Mouse (Mus musculus): ENCODE measurements at regions not wholly inside any gene's neighbourhood (a gene's known extent, or its start where the extent isn't known, plus 50 kb on each side); places are given as distances from the start of the nearest gene placed in this dataset.
A peak's percentile ranks its signal among the peaks of the same experiment; 100 is the strongest.

DNA sequence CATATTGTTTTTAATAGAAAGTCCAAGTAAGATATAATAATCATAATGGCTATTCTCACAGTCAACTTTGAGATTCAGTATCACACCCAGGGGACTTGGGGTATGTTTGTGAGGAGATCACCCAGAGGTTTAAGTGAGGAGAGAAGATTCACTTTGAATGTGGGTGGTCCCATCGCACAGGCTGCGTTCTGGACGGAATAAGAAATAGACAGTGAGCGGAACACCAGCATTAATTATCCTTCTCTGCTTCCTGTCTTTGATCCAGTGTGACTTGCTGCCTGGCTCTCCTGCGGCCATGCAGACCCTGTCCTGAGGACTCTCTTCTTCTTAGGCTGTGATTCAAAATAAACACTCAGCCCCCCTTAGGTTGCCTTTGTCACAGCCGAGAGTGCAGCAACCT lies 60.6 kb upstream of the Kras start:
- no peak for DNase-seq

DNA sequence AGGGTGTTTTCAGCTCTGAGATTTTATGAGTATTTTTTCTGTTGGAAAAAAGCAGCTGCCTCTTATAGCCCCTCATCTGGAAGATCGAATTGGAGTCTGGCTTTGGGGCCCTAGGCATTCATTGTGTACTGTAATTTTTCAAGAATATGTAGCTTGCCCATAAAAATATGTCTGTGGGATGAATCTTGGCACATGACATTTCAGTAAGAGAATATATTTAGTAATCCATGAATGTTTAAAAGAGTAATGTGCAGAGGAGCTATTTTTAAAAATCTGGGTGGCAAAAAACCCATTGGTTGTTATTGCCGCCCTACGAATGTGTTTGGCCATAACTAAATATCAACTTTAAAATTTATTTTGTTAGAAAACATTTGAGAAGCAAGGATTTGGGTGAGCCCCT lies 59.0 kb upstream of the Kras start:
- no peak for DNase-seq

DNA sequence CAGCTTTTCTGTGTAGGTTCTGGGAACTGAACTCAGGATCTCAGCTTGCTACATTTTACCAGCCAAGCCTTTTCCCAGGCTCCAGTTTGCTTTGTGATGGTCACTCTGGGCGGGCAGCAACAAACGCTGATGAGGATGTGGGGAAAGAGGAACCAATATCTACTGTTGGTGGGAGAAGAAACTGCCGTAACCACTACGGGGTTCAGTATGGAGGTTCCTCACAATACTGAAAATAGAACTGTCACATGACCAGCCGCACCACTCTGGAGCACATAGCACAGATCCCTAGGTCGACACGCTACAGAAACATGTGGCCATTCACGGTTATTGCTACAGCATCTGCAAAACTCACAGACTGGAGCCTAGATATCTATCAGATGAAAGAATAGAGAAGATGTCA lies 57.2 kb upstream of the Kras start:
- DNase-seq = no peak

DNA sequence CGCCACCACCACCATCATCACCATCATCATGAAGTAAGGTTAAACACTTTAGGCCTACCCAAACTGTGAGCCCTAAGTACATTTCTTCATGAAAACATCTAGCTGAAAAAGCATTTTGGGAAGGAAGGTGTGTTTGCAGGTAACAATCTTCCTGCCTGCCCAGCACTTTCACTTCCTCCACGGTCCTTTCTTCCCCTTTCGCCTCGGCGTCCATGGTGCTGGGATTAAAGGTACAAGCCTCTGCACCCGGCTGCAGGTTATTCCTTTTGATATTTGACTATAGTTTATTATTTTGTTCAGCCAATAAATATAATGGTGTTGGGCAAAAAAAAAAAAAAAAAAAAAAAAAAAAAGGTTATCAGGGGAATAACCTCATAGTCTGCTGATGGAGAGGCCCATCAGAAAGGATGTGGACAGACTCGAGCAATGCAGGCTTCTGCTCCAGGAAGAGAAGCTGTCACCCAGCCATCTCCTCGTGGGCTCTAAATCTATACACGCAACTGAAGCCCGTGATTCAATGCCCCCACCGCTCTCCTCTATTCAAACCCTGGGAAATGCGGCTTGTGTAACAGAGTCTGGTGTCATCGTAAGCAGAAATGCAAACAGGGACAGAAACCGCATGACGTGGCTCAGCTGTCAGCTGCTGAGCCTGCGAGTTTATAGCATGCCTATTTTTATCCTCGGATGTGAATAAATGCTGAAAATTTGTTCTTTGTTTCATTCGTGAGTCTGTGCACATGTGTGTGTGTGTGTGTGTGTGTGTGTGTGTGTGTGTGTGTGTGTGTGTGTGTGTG lies 56.5 kb upstream of the Kras start:
- DNase-seq = peak; percentile 11

DNA sequence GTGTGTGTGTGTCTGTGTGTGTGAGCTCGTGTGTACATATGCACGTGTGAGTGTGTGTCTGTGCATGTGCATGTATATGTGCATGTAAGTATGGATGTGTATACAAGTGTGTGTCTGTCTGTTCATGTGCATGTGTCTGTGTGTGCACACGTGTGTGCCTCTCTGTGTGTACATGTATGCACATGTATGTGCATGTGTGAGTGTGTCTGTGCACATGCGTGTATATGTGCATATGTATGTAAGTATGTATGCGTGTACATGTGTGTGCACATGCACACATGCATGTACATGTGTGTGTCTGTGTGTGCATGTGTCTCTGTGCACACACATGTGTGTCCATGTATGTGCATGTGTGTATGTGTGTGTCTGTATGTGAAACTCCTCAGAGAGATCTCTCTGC lies 55.6 kb upstream of the Kras start:
- no peak for DNase-seq

DNA sequence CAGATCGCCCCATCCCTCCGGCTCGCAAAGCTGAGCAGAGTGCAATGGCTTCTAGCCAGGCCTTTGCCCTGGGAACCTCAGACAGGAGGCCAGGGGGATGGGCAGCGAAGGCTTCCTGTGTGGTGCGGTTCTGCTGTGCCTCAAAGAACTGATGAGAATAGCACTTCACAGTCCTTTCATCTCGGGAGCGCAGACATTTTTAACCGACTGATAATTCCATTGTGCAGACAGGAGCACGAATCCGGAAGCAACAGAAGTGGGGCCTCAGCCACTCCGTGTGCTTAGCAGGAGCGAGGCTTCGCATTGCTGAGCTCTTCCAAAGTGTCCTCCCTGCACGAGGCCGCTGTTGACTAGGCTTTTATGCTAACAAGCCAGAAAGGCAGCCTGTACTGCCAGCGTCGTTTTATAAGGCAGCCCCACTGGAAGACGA lies 53.6 kb upstream of the Kras start:
- DNase-seq = peak; percentile 31

DNA sequence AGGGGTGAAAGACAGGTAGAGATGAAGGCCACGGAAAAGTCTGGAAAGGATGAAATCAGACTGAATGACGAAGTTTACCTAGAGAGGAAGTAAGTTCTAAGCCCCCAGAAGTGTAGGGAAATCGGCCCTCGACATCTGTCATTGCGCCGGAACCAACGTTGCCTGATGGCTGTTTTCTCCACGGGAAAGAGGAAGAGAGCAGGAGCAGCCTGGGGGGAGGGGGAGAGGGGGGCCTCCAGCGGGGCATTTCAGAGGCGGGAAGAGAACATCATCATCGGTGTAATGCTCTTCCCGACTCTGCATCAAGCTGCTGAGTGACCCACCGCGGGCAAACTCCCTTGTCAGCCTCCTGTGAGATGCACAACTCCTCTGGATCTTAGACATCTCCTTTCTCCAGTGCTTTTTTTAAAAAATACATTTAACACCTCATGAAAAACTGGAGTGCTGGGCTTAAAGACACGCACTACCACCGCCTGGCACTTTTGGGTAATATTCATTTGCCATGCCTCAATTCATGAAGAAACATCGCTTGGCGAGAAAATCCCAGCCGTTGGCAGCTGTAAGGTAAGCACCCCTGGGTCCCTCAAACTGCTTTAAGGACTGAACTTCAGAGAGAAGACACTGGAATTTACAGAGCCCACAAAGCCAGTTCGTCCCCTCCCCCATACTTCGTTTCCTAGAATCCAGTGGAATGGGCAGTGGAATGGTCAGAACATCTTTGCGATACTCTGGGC lies 53.0 kb upstream of the Kras start:
- no peak for DNase-seq

DNA sequence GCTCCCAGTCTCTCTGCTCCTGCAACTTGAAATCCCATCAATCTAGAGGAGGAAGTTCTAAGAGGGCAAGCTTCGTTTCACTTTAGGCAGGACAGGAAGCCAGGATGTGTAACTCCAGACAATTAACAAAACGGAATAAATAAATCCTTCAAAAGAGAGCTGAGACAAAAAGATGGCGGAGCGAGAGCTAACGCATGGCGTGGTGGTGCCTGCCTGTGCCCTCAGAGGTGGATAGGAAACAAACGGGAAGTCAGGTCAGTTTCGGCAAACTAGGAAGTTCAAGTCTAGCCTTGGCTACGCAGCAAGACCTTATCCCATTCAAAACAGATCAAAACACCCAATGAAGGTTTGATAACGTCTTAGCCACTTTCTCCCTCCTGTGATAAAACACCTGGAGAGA lies 52.1 kb upstream of the Kras start:
- DNase-seq = no peak

DNA sequence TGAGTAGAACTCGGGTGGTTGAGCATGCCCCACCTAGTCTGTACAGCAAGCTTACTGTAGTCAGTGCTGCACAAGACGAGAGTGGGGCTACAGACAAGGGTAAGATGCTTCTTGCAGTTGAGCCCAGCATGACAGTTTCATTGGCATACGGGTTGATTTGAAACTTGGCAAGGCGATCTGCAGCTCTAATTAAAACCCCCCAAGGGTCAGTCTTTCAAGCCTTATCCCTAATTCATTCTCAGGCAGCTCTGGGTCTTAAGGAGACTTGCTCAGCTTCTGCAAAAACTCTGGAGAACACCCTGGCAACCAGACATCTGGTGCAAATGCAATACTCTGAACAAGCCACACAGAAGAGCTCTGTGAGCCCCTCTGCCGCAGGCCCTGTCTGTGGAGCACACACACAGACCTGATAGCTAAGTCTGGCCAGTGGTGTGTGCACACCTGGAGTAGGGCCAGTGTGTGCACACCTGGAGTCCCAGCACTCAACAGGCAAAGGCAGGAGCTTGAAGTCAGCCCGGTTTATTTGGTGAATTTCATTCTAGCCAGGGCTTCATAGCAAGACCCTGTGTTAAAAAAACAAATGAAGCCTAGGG lies 50.3 kb upstream of the Kras start:
- no peak for DNase-seq
